Mouse (Mus musculus): ENCODE results near the gene Clec9a. TPM values are rescaled to one million over a fixed set of nuclear protein-coding genes. Genes with fewer than 3 reads are reported as not detected.

Gene Clec9a
- not detected in 2 replicates for total RNA-seq (2014; rRNA removed)
- 0.04 and 0.14 TPM in 2 replicates for polyA plus RNA-seq (2015; fragmentation: Nextera tagmentation; extraction: Ambion mirVana)

DNA sequence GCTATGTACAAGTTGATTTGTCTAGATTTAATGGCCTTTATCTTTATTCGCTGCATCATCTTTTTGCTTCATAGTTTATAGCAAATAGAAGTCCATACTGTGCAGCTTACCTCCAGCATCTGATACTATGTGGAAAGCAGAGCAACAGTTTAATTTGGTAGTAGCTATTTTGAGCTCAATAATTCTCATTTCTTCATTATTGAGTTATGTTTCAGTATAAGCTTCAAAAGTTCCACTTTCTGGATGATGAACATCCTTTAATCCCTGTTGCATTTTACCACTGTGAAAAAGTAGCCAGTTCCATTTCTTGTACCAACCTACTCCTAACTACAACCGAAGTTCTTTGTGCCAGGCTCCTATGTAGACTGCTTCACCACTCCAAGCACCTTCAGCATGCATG lies at the start of gene Clec9a:
Gene Clec9a, plus strand, starts transcription at position 301 of the 400 bp plus-strand sequence.
- no peak within 1 kb of the TSS for H3K4me2 ChIP-seq (ENCODE audit: low read depth, low read length)
- H3K4me3 ChIP-seq (ENCODE audit: low read length), result no peak within 1 kb of the TSS
- no peak for TF ChIP-seq CTCF (IDR thresholded peaks at IDR 0.05; ENCODE audit: low read depth)
- no peak for DNase-seq (ENCODE audit: low spot score)
- H3K36me3 ChIP-seq (ENCODE audit: insufficient read depth, low read length), result no peaks in the 10 kb centered on the region
- H3K9ac ChIP-seq (replicated peaks; ENCODE audit: low read length), result no peak within 1 kb of the TSS
- ATAC-seq, result no peak
- H3K27ac ChIP-seq, result no peak within 1 kb of the TSS
- H3K9me3 ChIP-seq (ENCODE audit: low read length), result no peaks in the 10 kb centered on the region
- 88% methylated on average over 2 of the region's 2 CpGs for WGBS
- no peaks in the 10 kb centered on the region for H3K27me3 ChIP-seq (ENCODE audit: insufficient read depth, low read length)
- H3K4me1 ChIP-seq (ENCODE audit: insufficient read depth, low read length), result no peaks in the 10 kb centered on the region

DNA sequence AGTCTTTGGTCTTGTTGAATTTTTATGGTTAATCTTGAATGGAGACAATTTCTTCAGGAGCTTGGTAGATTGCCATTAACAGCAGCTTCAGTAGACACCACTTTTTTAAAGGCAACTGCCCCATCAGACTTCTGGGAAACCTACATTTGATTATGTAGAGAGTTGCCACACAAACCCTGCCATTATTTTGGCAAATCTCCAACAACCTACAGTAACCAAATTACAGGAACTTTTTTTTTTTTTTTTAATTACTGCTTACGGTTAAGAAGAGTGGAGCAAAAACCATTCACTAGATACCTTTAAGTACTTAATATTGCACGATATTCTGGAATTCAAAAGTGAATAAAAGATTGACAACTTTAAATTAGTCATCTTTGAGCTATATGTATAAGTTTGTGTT lies 49.1 kb upstream of the Clec9a start:
- H3K4me2 ChIP-seq (ENCODE audit: low read depth, low read length), result no peak overlapping the region
- H3K9me3 ChIP-seq (ENCODE audit: low read length), result no peaks in the 10 kb centered on the region
- no peak for TF ChIP-seq CTCF (IDR thresholded peaks at IDR 0.05; ENCODE audit: low read depth)
- no peak for ATAC-seq
- no peaks in the 10 kb centered on the region for H3K27me3 ChIP-seq (ENCODE audit: insufficient read depth, low read length)
- no peak overlapping the region for H3K27ac ChIP-seq
- no peaks in the 10 kb centered on the region for H3K4me1 ChIP-seq (ENCODE audit: insufficient read depth, low read length)
- H3K36me3 ChIP-seq (ENCODE audit: insufficient read depth, low read length), result no peaks in the 10 kb centered on the region
- WGBS, result 90% methylated on average over 2 of the region's 2 CpGs
- no peak overlapping the region for H3K4me3 ChIP-seq (ENCODE audit: low read length)
- DNase-seq (ENCODE audit: low spot score), result no peak
- H3K9ac ChIP-seq (replicated peaks; ENCODE audit: low read length), result no peak overlapping the region

DNA sequence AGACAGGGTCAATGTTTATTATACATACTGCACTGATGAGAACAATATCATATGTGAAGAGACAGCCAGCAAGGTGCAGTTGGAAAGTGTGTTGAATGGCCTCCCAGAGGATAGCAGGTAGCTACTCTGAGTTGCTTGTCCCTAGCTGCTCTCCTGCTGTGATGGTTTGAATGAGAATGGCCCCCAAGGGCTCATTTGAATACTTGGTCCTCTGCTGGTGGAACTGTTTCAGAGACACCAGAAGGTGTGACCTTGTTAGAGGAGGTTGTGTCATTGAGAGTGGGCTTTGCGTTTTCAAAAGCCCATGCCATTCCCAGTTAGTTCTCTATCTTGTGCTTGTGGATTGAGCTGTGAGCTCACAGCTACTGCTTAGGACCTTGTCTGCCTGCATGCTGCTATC lies 44.7 kb upstream of the Clec9a start:
- H3K36me3 ChIP-seq (ENCODE audit: insufficient read depth, low read length), result no peaks in the 10 kb centered on the region
- DNase-seq (ENCODE audit: low spot score), result no peak
- H3K27me3 ChIP-seq (ENCODE audit: insufficient read depth, low read length), result no peaks in the 10 kb centered on the region

DNA sequence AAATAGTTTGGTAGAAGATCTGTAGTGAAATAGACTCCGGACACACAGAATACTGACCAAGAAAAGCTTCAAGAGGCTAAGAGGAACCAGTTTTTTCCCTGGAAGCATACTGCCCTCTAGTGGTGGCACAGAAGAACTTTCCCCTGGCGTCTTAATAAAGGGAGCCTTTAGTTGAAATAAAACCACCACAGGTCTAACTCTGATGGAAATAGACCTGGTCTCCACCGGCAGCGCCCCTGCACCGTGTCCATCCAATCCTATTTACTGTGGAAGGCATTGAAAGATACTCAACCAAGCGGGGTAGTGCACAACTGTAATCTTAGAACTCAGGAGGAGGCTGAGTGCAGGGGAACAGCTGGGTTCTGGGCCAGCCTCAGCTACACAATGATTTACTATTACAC lies 42.7 kb upstream of the Clec9a start:
- Histone ChIP-seq H3K9ac (replicated peaks; ENCODE audit: low read length) (no peak overlapping the region), H3K27me3 (ENCODE audit: insufficient read depth, low read length) (no peaks in the 10 kb centered on the region), H3K4me2 (ENCODE audit: low read depth, low read length) (no peak overlapping the region), H3K27ac (no peak overlapping the region), H3K9me3 (ENCODE audit: low read length) (no peaks in the 10 kb centered on the region), H3K36me3 (ENCODE audit: insufficient read depth, low read length) (no peaks in the 10 kb centered on the region), H3K4me1 (ENCODE audit: insufficient read depth, low read length) (no peaks in the 10 kb centered on the region), H3K4me3 (ENCODE audit: low read length) (no peak overlapping the region)
- peak; percentile 86 for DNase-seq (ENCODE audit: low spot score)
- peak; percentile 75 for ATAC-seq
- 11% methylated on average over 6 of the region's 6 CpGs for WGBS
- TF ChIP-seq CTCF (IDR thresholded peaks at IDR 0.05; ENCODE audit: low read depth), result peak; percentile 89

More for the DNA sequence above, 44.7 kb upstream of the Clec9a start:
- Histone ChIP-seq H3K4me1 (ENCODE audit: insufficient read depth, low read length) (no peaks in the 10 kb centered on the region), H3K4me2 (ENCODE audit: low read depth, low read length) (no peak overlapping the region), H3K4me3 (ENCODE audit: low read length) (no peak overlapping the region), H3K9me3 (ENCODE audit: low read length) (no peaks in the 10 kb centered on the region), H3K9ac (replicated peaks; ENCODE audit: low read length) (no peak overlapping the region), H3K27ac (no peak overlapping the region)
- 38% methylated on average over 1 of the region's 1 CpGs for WGBS
- no peak for ATAC-seq
- no peak for TF ChIP-seq CTCF (IDR thresholded peaks at IDR 0.05; ENCODE audit: low read depth)

DNA sequence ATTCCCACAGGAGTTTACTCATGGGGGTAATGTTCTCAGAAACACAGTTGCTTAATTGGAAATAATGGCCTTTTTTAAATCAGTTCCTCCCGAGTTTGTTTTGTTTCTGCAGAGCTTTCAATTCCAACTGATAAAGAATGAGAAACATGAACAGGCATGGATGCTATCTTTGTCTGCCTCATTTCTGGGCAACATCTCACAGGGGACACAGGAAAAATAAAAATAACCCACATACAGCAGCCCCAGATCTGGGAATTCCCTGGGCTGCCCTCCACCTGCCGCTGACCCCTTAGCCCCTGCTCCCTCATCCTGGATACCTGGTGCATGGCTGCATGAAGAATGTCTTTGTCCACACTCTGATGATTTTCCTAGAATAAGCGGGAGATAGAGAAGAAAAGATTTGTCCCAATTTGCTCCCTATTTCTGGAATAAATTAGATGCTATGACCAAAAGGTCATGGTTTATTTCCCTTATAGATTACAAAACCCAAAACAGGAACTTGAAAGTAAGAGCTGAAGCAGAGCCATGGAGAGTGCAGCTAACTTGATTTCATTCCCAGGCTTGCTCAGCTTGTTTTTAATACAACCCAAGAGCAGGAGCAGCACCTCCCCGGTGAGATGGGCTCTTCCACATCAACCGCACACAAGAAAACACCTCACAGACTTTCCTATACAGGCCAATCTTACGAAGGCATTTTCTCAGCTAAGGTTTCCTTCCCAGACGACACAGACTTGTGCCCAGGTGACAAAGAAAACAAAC lies 39.1 kb upstream of the Clec9a start:
- no peak for DNase-seq (ENCODE audit: low spot score)
- no peak for TF ChIP-seq CTCF (IDR thresholded peaks at IDR 0.05; ENCODE audit: low read depth)

DNA sequence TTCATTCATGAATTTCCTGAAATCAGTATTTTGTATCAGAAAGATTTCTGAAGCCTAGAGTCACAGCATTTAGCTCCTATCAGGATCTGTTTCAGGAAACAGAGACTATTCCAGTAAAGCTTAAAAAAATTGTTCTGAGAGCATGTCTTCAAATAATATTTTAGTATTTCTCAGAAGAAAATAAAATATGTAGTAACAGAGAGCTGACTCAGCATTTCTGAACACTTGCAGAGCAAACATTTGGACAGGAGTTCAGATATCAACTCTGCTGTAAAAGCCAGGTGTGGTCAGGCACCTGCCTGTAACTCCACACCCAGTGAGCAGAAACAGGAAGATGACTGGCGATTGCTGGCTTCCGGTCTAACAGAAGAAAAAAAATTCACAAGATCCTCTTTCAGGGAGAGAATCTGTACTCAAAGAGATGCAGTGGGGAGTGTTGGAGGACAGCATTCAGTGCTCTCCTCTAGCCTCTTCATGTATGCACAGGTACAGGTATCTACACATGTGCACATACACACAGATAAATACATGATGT lies 33.7 kb upstream of the Clec9a start:
- Histone ChIP-seq H3K4me3 (ENCODE audit: low read length) (no peak overlapping the region), H3K9ac (replicated peaks; ENCODE audit: low read length) (no peak overlapping the region), H3K27ac (no peak overlapping the region), H3K27me3 (ENCODE audit: insufficient read depth, low read length) (no peaks in the 10 kb centered on the region), H3K4me1 (ENCODE audit: insufficient read depth, low read length) (no peaks in the 10 kb centered on the region), H3K4me2 (ENCODE audit: low read depth, low read length) (no peak overlapping the region), H3K9me3 (ENCODE audit: low read length) (no peaks in the 10 kb centered on the region), H3K36me3 (ENCODE audit: insufficient read depth, low read length) (no peaks in the 10 kb centered on the region)
- 89% methylated on average over 2 of the region's 2 CpGs for WGBS
- no peak for TF ChIP-seq CTCF (IDR thresholded peaks at IDR 0.05; ENCODE audit: low read depth)
- ATAC-seq (no peak), DNase-seq (ENCODE audit: low spot score) (no peak)

More for the DNA sequence above, 39.1 kb upstream of the Clec9a start:
- Histone ChIP-seq H3K36me3 (ENCODE audit: insufficient read depth, low read length) (no peaks in the 10 kb centered on the region), H3K9me3 (ENCODE audit: low read length) (no peaks in the 10 kb centered on the region), H3K27ac (no peak overlapping the region), H3K4me3 (ENCODE audit: low read length) (no peak overlapping the region), H3K4me2 (ENCODE audit: low read depth, low read length) (no peak overlapping the region), H3K4me1 (ENCODE audit: insufficient read depth, low read length) (no peaks in the 10 kb centered on the region), H3K9ac (replicated peaks; ENCODE audit: low read length) (no peak overlapping the region), H3K27me3 (ENCODE audit: insufficient read depth, low read length) (no peaks in the 10 kb centered on the region)
- 65% methylated on average over 7 of the region's 7 CpGs for WGBS
- ATAC-seq, result no peak

DNA sequence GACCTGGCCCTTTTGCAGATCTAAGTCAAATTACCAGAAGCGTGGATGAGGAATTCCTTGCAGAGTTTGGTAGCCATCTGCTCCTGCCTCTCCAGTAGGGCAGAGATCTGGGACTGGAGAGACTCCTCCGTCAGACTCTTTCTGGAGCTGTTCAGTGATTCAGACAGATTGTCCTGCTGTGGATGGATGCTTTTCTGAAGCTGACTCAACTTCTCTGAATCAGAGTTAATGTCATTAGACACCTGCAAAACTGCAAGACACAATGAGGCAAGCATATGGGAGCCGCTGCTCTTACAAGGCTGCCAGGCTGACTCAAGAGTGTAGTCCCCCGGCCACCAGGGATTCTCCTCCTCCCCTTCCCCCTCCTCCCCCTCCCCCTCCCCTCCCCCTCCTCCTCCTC lies 28.2 kb upstream of the Clec9a start:
- WGBS, result 48% methylated on average over 4 of the region's 4 CpGs
- DNase-seq (ENCODE audit: low spot score), result peak; percentile 40
- Histone ChIP-seq H3K9ac (replicated peaks; ENCODE audit: low read length) (no peak overlapping the region), H3K4me2 (ENCODE audit: low read depth, low read length) (no peak overlapping the region), H3K27me3 (ENCODE audit: insufficient read depth, low read length) (no peaks in the 10 kb centered on the region), H3K36me3 (ENCODE audit: insufficient read depth, low read length) (no peaks in the 10 kb centered on the region), H3K4me1 (ENCODE audit: insufficient read depth, low read length) (no peaks in the 10 kb centered on the region), H3K4me3 (ENCODE audit: low read length) (no peak overlapping the region), H3K9me3 (ENCODE audit: low read length) (no peaks in the 10 kb centered on the region), H3K27ac (no peak overlapping the region)
- TF ChIP-seq CTCF (IDR thresholded peaks at IDR 0.05; ENCODE audit: low read depth), result no peak
- ATAC-seq, result peak; percentile 69

Data from hindbrain, postnatal 0 days (tissue).